Mouse (Mus musculus) left cerebral cortex, postnatal 25 days (tissue): Measurements from ENCODE around the gene Mapk8ip3. TPM values are rescaled to one million over a fixed set of nuclear protein-coding genes. Genes with fewer than 3 reads are reported as not detected.
A peak's percentile ranks its signal among the peaks of the same experiment; 100 is the strongest.

Experiments used
- DNase-seq, 2 experiments: peaks; one replicate each; pipeline ENCODE4 v3.0.0; 2022; ENCODE audit warnings: low spot score in 2 of 2, mixed read lengths in 1 of 2
- intact Hi-C: fragments of 180-260 bp; cut with DNase I; formaldehyde crosslinking; loops from one replicate; pipeline ENCODE4 v1.15.1; 2025
- total RNA-seq, 2 experiments: library from RNA; stranded (reverse); gene quantifications; 2 replicates each; pipeline ENCODE4 v1.2.3; 2021

Mapk8ip3 gene
- total RNA-seq, 2 experiments from 2014 or later = 345 to 372 TPM

DNA sequence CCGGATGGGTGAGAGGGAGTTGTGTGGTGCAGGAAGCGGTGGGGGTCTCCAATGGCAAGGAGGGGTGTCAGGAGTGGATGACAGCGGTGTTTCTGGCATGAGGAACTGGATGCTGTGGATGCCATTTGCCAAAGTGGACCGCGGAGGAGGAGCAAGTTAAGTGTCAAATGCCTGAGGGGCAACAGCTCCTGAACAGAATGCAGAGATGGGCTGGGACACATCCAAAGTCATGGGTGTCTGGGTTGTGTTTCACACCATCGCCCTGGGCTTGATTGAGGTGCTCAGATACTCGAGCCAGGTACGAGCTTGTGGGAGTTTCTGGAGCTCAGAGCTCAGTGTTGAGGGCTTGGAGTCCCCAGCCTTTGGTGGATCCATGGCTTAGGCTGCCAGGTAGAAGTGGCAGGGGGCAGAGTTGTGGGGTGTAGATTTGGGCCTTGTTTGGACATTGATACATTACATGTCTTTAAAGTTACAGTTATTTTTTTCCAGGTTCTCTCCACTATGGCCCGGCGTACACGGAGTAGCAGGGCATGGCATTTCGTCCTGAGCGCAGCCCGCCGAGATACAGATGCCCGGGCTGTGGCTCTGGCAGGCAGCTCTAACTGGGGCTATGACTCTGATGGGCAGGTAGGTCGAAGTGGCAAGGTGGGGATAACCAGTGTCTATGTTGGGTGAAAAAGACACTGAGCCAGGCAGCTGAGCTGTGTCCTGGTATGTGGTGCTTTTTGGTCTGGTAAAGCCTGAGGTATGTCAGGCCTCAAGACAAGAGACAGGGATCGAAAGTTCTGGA lies 49.3 kb downstream of the Mapk8ip3 start:
- intact Hi-C loops = no loop called here
- no peak for DNase-seq

DNA sequence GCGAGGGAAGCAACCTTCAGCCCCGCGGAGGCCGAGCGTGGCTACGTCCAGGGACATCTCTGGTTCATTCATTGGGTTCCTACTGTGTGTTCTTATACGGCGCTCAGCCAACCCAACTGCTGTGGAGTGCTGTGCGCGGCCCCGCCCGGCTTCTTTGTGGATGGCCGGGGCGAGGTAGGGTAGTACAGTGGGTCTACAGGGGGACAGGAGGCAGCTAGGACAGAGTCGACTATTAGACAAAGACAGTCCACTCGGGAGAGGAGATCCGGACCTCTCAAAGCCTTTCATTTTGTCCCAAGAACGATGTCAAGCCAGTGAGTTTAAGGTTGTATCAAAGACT lies 49.9 kb downstream of the Mapk8ip3 start:
- intact Hi-C loops = no loop called here
- no peak for DNase-seq

DNA sequence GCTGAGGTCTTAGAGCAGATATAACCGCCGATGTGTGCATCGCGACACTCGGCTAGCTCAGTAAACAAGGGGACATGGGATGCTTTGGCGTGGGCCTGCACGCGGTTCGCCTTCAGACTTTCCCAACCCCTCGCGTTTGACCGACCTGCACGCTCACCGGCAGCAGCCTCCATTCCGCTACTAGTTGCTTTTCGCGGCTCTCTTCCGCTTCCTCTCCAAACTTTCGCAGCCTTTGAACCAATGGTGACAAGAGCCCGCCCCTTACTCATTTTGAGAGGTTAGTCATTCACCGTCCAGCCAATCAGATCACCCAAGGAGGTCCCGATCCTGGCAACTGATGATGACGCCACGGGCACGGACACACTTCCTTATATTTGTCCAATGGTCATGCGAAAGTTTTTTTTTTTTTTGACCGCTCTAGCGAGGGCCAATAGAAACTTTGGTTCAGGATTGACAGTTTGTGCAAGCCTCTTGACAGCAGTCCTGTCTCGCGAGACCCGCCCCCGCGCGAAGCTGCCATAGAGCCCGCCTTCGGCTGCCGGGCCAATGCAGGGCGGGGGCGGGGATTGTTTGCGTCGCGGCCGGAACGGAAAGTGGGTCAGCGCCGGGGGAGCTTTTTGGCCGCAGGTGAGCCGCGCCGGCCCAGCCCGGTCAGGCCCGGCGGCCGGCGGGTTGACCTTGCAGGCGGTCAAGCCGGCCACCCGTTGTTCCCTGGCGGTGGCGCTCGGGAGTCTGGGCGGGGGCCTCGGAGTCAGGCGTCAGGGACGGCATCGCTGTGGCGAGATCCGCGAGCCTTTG lies 50.4 kb downstream of the Mapk8ip3 start, which contains the start of the genes Nubp2 and Spsb3:
TSS of gene Nubp2 (minus strand) at position 216 of the 798 bp plus-strand sequence.
TSS of gene Spsb3 (plus strand) at position 510 of the 798 bp plus-strand sequence.
- intact Hi-C loops = no loop called here
- DNase-seq = peak; percentile 97 to 100

DNA sequence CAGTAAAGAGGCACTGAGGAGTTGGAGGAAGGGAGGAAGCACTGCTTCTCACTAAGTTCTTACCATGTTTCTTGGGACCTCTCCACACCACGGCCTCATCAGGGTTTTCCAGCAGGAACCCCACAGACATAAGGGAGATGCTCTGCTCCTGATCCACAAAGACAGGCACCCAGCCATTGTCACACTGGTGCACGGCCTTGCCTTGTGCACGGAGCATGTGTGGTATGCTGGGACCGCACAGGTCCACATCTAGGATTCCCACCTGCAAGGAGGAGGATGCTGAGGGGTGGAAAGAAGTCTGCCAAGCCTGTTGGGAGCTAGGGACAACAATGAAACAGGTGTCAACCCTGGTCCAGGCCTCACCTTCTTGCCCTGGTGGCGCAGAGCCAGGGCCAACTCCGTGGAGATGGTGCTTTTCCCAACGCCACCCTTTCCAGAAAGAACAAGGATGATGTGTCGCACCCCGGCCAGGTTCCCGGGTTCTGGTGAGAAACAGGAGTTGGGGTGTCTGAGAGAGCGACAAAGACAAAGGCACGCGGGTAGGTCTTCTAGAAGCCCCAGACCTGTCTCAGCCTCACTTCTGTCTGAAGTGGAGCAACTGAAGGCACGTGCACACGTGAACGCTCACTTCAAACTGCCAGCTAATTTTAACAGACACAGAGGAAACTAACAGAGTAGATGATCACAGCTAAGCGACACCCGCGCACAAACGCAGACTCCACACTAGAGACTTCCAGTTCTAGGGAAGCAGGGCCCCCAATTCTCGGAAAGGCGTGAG lies 51.2 kb downstream of the Mapk8ip3 start:
- no peak for DNase-seq
- intact Hi-C loops = no loop called here

DNA sequence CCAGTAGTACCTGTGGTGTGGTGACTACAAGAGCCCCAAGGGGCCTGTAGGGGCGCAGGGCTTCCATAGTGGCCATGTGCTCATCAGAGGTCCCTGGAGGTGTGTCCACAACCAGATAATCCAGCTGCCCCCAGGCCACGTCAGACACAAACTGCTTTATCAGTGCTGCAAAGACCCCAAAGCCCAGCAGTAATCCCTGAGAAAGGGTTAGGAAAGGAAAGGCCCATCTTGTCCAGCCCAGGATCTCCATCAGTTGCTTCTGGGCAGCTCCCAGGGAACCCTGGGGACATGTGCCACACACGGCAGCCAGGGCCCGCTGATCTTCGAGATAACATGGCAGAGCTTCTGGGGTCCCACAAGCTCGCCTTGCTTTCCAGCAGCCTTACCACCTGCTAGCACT lies 52.4 kb downstream of the Mapk8ip3 start:
- DNase-seq = no peak
- intact Hi-C loops = loop anchor here (5.0 kb wide), 1 partner anchor 137 kb away; no protein-coding TSS in a partner anchor

DNA sequence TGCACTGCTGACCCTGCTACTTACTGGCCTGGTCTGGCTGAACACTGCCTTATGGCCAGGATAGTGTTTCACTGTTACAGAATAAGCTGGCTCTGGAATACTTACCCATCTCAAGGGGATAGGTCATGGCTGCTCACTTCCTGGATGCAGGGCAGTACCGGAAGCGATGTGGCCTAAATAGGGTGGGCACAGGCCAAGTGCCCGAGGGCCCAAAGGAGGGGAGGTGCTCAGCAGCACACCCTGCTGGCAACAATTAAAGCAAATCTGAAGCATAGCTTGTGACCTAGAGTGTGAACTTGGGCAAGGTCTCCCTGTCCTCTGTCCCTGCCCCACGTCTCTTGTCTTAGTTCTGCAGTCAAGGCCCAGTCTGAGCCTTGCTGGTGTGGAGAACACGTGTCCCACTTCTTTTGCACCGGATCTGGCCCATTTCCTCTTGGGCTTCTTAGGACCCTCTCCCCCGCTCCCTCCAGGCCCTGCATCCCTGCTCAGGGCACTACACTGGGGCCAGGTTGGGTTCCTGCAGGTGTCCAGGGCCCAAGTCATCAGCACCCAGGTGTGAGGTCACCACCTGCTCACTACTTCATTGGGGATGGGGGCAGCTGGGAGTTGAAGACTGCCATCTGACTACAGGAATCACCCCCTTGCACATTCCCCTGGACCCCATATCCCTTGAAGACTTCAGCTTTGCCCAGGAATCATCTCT lies 54.9 kb downstream of the Mapk8ip3 start:
- DNase-seq = no peak
- intact Hi-C loops = loop anchor here (5.0 kb wide), 1 partner anchor 135 kb away; no protein-coding TSS in a partner anchor

DNA sequence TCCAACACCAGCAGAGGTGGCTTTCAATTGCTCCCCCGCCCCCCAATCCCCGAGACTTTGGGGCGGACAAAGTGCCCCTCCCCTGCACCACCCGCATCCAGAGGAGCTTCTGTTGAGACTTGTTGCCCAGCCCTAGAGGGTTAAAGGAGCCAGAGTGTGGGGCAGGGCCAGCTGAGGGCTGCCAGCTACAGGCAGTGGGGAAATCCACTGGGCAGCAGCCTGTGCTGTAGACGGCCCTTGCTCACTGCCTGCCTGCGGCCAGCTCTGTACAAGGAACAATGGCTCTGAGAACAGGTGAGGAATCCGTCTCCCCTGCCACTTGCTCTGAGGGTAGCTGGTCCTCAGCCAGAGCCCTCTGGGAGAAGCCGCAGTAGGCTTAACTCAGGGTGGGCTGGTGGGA lies 58.2 kb downstream of the Mapk8ip3 start:
- no peak for DNase-seq
- intact Hi-C loops = no loop called here

DNA sequence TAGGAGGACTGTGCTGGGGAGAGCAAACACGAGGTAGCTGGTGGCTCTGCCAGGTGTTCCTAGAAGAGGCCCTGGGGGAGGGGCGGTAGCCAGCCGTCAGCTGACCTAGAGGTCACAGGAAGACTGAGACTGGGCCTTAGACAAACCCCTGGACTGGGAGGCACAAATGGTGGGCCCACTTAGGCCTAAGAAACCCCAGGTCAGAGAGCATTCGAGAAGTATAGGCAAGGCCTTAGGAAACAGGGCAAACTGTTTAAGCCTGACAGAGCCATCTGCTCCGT lies 58.7 kb downstream of the Mapk8ip3 start:
- intact Hi-C loops = no loop called here
- DNase-seq = no peak

DNA sequence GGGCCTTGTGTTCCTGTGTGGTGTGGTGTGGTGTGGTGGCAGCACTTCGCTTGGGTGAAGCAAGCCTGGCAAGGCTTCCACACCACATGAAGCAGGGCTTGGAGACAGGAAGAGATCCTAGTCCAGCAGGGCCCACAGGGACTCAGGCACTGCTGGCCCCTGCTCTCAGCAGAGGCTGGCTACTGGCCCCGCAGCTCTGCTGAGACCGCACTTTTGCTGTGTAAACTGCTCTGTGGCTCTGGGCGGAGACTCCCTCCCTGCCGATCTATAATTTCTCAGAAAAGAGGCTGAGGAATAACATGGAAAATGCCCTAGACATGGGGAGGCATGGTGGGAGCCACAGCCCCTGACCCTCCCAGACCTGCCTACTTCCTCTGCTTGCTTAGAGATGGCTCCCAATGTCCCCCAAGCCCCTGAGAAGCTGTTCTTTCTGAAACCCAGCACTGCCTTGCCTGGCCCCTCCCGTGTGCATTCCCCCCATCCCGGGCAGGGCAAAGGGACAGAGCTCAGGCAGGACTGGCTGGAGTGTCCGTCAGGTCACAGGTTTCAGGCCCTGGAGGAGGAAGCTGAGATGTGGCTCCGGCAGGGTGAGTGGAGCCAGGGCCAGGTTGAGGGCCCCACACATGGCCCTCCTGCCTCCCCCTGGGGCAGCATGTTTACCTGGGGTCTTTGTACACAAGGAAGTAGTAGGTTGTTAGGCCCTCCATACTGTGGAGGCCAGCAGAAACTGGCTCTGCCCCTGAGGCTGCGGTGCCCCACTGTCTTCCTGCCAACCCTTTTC lies 59.3 kb downstream of the Mapk8ip3 start:
- intact Hi-C loops = no loop called here
- DNase-seq = no peak

DNA sequence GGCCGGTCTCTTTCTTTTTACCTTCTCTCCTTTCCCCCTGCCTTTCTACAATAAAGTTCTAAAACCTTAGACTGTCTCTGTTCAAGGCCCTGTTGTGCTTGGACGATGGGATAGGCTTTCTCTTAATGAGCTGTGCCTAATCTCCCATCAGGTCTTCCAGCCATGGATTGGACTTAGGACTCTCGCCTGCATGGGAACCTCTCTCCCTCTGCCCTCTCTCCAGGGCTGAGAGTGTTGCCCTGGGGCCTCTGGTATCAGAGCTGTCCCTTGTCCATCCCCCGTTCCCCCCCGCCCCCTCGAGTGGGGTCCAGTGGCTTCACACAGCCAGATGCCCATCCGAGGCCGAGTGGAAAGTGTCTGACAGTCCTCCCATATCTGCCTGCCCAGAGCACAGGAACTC lies 61.8 kb downstream of the Mapk8ip3 start:
- no peak for DNase-seq
- intact Hi-C loops = no loop called here

DNA sequence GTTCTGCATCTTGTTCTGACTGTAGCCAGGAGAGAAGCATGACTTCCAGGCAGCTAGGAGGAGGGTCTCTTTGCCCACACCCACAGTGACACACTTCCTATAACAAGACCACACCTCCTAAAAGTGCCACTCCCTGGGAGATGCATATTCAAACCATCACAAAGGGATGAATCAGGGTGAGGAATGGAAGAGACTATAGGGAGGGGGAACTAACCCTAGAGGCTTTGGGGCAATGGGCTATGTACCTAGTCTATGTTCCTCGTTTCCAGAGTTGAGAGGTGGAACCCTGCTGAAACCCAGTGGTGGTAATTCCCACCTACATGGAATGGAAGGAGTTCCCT lies 62.4 kb downstream of the Mapk8ip3 start:
- intact Hi-C loops = no loop called here
- DNase-seq = no peak

DNA sequence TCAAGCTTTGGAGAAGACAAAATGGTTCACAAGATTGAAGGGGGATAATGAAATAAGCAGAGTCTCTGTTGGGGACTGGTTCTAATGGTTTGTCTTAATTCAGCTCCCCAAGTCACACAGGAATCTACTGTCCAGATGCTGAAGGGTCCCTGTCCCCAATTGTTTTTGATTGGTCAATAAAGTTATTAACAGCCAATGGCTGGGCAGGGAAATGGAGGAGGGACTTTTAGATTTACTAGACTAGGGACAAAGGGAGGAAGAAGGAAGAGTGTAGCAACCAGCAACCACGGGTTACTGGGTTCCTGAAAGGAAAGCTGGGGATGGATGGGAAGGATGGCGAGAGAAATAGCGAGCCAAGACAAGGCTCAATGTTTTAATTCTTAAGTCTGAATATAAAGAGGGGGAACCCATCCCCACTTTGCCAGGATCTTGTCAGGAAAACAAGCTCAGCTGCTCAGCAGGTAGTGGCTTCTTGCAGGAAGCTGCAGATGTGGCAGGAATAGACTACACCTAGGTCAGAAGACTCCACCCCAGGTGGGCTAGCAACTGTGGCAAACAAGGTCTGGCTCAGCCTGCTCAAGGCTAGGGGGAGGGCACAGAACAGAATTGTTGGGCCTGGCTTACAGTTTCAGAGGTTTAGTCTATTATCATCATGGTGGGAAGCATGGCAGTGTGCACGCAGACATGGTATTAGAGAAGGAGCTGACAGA lies 62.9 kb downstream of the Mapk8ip3 start:
- intact Hi-C loops = no loop called here
- no peak for DNase-seq

DNA sequence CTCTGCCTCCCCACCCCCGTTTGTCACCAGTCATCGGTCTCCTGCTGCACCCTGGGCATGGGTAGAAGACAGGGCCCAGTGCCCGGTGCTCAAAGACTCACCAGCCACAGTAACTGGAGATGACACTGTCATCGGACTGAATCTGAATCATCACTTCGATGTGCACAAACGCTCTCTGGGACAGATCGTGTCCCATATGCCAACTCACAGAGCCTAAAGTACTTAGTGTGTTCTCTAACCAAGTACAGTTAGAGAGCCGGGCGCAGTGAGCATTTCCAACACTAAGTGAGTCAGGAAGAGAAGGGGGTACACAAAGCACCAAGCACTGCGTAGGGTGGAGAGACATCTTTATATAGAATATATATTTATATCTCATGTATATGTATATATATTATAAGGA lies 68.9 kb downstream of the Mapk8ip3 start:
- intact Hi-C loops = no loop called here
- DNase-seq = peak in 1 of 2 experiments; percentile 82

DNA sequence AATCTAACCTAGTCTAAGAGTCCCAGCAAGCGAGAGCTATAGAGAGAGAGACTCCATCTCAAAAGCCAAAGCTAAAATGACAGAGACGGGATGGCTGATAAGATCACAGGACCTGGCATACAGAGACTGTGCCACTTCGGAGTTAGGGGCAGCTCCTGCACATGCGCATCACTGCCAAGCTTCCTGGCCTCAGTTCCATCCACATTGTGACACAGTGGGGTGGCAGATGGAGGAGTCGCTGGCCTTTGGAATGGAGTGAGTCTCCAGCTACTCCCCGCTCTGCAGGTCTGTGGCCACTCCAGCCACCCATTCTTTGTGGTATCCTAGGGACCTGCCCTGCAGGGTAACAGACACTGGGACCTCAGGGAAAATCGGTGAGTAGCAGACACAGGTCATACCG lies 71.0 kb downstream of the Mapk8ip3 start, which contains the start of gene Igfals:
TSS of gene Igfals (plus strand) at position 222 of the 400 bp plus-strand sequence.
- DNase-seq = no peak
- intact Hi-C loops = no loop called here

DNA sequence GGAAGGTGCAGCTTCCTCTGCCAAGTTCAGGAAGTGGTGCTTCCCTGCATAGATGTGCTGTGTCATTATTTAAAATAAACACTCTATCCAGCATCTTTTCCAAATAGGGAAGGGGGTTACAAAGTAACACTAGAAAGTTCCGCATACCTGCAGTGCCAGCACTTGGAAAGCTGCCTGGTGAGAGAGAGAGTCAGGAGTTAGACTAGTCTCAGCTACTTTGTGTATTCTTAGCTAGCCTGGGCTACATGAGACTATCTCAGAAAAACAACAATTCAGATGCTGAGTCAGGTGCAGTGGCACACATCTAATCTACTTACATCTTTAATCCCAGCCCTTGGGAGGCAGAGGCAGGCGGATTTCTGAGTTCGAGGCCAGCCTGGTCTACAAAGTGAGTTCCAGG lies 75.0 kb downstream of the Mapk8ip3 start:
- intact Hi-C loops = no loop called here
- no peak for DNase-seq

DNA sequence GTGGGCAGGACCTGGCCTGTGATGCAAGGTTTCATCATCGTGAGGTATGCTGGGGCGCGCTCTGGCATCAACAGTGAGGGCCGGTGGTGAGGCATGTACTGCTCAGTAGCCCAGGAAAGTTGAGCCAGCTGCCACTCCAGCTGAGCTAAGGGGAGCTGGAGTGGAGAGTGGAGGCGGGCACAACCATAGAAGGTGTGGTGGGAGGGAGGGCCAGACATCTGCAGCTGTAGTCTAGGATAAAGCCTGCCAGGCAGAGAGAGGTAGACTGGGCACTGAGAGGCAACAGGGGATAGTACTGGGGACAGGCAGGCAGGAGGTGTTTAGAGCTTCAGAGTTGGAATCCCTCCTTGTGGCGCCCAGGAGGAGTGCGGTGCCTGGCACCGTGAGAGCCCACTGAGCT lies 76.7 kb downstream of the Mapk8ip3 start:
- intact Hi-C loops = no loop called here
- DNase-seq = no peak

DNA sequence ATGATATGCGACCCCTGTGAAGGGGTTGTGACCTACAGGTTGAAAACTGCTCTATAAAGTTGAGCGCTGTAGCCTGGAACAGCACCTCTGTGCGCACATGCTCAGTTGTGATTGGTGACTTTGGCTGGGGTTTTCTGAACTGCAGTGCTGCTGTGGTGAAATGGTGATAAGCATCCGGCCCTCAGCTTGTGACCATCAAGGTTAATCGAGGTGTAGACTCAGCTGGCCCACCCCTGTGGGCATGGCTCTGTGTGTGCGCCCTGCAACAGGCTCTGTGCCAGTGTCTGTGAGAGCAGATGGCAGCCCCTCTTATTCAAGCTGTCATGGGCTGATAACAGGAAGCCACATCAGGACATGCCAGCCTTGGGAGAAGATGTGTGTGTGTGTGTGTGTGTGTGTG lies 77.8 kb downstream of the Mapk8ip3 start:
- DNase-seq = no peak

DNA sequence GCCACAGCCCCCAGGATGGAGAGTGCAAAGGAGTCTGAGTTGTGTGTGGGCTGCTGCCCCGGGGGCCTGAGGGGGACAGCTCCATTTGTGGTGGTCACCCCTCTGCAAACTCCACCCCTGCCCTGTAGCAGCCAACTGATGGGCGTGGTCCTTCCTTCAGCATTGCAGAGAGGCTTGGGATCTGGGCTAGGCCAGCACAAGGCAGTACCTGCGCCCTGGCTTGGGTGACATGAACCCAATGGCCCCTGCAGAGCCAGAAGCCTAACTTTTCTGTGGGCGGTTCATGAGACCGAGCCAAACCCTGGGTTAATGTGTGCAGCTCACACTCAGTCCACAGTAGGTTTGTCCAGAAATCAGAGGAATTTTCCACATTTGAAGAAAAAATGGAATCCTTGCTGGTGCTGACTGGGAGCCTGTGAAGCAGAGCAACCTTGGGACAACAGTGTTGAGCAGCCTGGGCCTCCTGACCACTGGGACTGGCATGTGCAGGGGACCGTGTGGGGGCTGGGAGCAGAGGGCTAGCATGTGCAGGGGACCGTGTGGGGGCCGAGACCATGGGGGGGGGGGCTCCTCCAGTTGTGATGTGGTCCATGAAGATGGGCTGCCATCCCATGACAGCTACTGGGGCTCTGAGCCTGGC lies 78.8 kb downstream of the Mapk8ip3 start:
- DNase-seq = no peak
- intact Hi-C loops = no loop called here

More for the DNA sequence above, 77.8 kb downstream of the Mapk8ip3 start:
- intact Hi-C loops = no loop called here
